Mouse (Mus musculus) heart, postnatal 25 days (tissue): Measurements from ENCODE around the gene Kif5a. TPM values are rescaled to one million over a fixed set of nuclear protein-coding genes. Genes with fewer than 3 reads are reported as not detected.
A peak's percentile ranks its signal among the peaks of the same experiment; 100 is the strongest.

ENCODE experiments used
- DNase-seq: peaks from one replicate; pipeline ENCODE4 v3.0.0; 2022; ENCODE audit warnings: low spot score
- intact Hi-C: fragments of 180-260 bp; cut with DNase I; formaldehyde crosslinking; loops from one replicate; pipeline ENCODE4 v1.15.1; 2025
- total RNA-seq, 2 experiments: library from RNA; stranded (reverse); gene quantifications; 2 replicates each; pipeline ENCODE4 v1.2.3; 2021

The Kif5a gene
- total RNA-seq, 2 experiments from 2014 or later: 0.45 to 0.49 TPM

DNA sequence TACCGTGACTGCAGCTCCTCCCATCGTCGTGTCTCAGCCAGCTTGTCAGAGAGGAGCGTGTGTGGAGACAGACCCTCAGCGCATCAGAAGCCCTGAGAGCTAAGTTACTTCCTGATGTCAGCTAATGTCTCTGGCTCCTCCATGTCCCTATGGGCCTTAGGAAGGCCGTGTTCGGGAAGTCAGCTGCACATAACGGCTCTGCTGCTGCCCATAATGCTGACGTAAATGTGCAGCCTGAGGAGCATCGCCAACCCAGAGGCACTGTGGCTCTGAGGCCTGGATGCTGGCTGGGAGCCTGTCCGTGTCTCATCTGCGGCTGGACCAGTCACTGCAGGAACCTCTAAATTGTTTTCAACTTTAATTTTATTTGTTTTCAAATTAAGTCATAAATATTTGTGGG lies 5.9 kb upstream of the Kif5a start:
- intact Hi-C loops: loop anchor here (2.0 kb wide), 1 partner anchor 18 kb away; no protein-coding TSS in a partner anchor
- DNase-seq: no peak

DNA sequence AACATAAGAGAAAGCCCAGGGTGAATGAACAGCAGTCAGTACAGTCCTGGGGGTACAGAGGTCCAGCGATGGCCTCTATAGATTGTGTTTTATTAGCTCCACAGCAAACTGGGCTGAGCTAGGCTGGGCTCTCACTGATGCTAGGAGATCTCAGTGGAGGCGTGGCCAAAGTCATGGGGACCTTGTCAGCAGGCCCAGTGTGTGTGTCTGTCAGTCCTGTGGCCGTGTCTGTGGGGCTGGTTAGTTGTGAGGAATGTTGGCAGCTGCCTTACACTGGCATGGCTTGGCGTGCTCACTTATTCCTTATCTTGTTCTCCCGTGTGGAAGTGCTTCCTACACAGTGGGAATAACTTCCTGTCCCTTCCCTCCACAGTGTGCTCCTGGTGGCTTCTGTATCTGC lies 5.3 kb upstream of the Kif5a start:
- DNase-seq: no peak
- intact Hi-C loops: loop anchor here (2.0 kb wide), 1 partner anchor 18 kb away; no protein-coding TSS in a partner anchor

DNA sequence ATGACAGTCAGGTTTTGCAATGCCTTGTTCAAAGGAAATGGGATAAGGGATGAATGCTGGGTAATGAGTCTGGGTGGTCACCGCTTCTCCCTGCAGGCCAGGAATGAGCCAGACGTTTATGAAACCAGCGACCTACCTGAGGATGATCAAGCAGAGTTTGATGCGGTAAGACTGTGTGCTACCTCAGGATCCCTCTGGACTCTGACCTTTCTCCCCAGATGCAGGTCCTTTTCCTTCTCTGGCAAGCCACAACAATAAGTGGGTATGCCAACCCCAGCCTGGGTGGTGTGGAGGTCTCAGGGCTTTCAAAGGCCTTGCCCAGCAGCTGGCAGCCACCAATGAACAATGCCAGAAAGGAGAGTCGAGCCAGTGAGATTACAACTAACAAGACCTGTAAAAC lies 4.2 kb upstream of the Kif5a start:
- intact Hi-C loops: loop anchor here (2.0 kb wide), 1 partner anchor 45 kb away; no protein-coding TSS in a partner anchor
- DNase-seq: no peak

GRCm38 (mm10) chr10:127266112-127267091 lies 3.3 kb upstream of the Kif5a start, which contains the start of gene Dctn2:
TSS of gene Dctn2 (plus strand) at chr10:127266368.
- peak; percentile 95 for DNase-seq

GRCm38 (mm10) chr10:127265727-127266111 lies 2.6 kb upstream of the Kif5a start:
- intact Hi-C loops: loop anchor here (2.0 kb wide), 1 partner anchor 47 kb away; no protein-coding TSS in a partner anchor
- DNase-seq: no peak

More at GRCm38 (mm10) chr10:127266112-127267091, 3.3 kb upstream of the Kif5a start, which contains the start of gene Dctn2:
- intact Hi-C loops: loop anchor here (2.0 kb wide), 1 partner anchor 46 kb away; no protein-coding TSS in a partner anchor

DNA sequence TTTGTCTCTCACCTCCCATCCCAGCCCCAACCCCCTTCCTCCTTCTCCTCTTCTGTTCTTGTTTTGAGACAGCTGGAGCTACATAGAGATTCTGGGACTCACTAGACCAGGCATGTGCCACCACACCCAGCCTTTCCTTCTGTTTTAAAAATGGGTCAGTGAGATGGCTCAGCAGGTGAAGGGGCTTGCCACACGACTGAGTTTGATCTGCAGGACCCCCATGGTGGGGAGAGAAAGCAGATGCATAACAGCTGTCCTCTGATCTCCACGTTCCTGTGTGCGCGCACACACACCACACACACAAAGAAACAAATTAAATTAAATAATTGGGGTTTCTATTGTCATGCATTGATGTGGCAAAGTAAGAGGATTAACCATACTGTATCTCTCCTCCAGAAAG lies 1.8 kb upstream of the Kif5a start:
- intact Hi-C loops: no loop called here

DNA sequence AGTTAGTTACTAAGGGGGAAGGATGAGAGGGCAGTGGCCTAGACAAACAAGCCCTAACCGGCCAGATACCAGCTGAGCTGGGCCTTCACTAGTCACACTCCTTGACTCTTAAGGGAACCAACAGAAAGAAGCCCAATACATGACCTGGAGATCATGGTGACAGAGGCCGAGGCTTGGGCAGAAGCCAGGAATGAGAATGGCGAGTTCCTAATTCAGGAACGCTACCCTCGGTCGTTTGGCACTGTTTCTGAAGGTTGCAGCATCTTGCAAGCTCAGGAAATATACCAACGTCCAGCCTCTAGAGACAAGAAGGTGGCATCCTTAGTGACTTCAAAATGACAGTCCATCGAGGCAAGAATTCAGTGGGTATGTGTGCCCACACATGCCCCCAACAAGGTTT lies 1.2 kb upstream of the Kif5a start:
- intact Hi-C loops: no loop called here
- no peak for DNase-seq

More for the DNA sequence above, 1.8 kb upstream of the Kif5a start:
- no peak for DNase-seq

GRCm38 (mm10) chr10:127263631-127264030 lies 483 bp upstream of the Kif5a start:
- intact Hi-C loops: no loop called here

GRCm38 (mm10) chr10:127261706-127262547 lies 1.2 kb downstream of the Kif5a start:
- DNase-seq: no peak
- intact Hi-C loops: no loop called here

More at GRCm38 (mm10) chr10:127263631-127264030, 483 bp upstream of the Kif5a start:
- DNase-seq: no peak

DNA sequence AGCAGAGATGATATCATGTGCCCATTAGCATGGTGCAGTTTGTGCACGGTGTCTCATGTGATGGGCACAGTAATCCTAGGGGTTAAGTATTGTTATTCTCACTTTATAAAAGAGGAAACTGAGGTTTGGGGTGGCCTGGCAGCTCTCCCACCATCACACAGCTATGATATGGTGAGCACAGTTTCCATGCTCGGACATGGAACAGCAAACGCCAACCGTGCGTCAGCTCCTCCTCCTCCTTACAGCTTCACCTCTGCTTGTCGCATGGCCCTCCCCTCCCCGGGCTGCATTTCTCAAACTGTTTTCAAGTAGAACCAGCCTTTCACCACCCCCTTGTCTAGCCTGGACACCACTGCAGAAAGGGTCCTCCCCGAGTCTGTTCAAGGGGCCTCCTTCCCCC lies 4.7 kb downstream of the Kif5a start:
- intact Hi-C loops: no loop called here
- DNase-seq: no peak

GRCm38 (mm10) chr10:127257790-127258189 lies 5.4 kb downstream of the Kif5a start:
- intact Hi-C loops: no loop called here
- DNase-seq: no peak

- intact Hi-C loops: no loop called here
- DNase-seq: no peak
These were observed 7.4 kb downstream of the Kif5a start for GRCm38 (mm10) chr10:127255625-127256345.

DNA sequence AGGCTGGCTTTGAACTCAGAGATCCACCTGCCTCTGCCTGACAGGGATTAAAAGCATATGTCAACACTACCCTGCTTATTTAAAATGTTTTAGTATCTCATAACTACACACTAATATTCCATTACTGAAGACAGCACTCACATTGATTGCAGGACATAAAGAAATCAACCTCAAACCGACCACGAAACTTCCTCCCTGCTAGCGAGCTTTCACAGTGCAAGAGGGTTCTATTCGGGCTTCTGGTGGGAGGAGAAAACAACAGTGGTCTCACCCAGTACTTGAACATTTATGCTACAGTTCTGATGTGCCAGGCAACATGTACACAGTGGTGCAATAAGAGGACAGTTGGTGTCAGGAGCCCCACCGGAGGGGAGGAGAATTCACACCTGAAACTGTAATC lies 12.3 kb downstream of the Kif5a start:
- no peak for DNase-seq
- intact Hi-C loops: no loop called here

- DNase-seq: no peak
- intact Hi-C loops: no loop called here
These were observed 24.8 kb downstream of the Kif5a start for GRCm38 (mm10) chr10:127238241-127238824.

DNA sequence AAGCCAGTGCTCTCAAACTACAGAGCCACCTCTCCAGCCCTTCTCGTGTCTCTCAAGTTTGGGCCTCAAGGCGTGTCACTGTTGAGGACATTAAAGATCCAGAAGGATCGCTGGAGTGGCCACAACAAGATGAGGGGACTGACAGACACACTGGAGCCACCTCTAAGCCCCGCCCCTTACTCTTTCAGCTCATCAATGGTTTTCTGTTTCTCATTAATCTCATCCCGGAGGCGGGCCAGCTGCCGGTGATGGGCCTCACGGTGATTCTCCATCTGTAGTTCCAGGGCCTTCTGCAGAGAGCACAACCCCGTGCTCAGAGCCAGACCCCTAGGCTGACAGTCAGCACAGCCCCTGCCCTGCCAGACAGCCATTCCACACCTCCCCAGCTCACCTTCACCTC lies 26.6 kb downstream of the Kif5a start:
- intact Hi-C loops: no loop called here
- no peak for DNase-seq

- intact Hi-C loops: no loop called here
- no peak for DNase-seq
These were observed 30.0 kb downstream of the Kif5a start for GRCm38 (mm10) chr10:127233141-127233540.

DNA sequence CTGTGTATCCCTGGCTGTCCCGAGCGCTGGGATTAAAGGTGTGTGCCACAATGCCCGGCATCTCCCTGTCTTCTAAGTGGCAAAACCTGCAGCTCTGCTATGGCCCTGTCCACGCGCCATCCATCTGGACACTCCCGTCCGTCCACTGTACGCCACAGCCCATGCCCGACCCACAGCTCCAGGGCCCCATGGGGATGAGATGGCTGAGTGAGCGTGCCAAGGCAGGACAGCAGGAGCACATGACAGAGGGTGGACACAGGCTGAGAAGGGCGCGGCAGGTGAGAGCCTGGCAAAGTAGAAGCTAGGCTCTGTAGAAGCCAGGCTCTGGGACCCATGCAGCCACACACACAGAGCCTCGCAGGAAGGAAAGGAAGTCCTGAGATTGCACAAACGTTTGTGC lies 31.4 kb downstream of the Kif5a start:
- intact Hi-C loops: no loop called here
- DNase-seq: no peak

GRCm38 (mm10) chr10:127230693-127231092 lies 32.5 kb downstream of the Kif5a start:
- intact Hi-C loops: no loop called here
- no peak for DNase-seq

DNA sequence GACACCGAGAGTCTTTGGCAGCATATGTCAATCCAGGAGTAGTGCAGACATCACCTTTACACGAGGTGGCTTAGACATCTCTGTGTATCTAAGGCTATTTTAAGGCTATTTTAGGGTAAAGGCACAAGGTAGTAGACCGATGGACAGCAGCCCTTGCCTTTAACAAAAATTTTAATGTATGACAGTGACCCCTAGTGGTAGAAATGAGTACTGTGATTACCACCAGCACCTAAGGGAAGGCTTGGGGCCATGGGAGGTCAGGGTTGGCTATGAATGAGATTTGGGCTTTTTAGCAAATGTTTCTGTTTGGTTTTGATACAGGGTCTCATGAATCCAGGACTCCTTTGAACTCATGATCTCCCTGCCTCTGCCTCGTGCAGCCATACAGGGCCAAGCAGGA lies 34.3 kb downstream of the Kif5a start:
- DNase-seq: no peak
- intact Hi-C loops: loop anchor here (1.0 to 2.0 kb wide), 3 partner anchors 52 to 106 kb away; partner anchors contain the start of gene B4galnt1
